Mouse (Mus musculus) brown adipose tissue, adult 24 weeks (tissue): Measurements from ENCODE around the gene Dock1. TPM values are rescaled to one million over a fixed set of nuclear protein-coding genes. Genes with fewer than 3 reads are reported as not detected.

Experiments
- H3K27ac ChIP-seq: fragments of 200-500 bp; replicated peaks from 2 replicates; pipeline ENCODE4 v1.5.1; 2012; ENCODE audit warnings: low read depth, mild to moderate bottlenecking, low read length
- H3K4me1 ChIP-seq: fragments of 200-500 bp; 2 replicates; pipeline ENCODE4 v1.6.1; 2012; ENCODE audit warnings: low read length, mixed read lengths; ENCODE audit not compliant: control insufficient read depth, insufficient read depth, insufficient read length
- H3K4me3 ChIP-seq: fragments of 200-500 bp; 2 replicates; pipeline ENCODE4 v1.5.1; 2012; ENCODE audit warnings: low read depth, mild to moderate bottlenecking, low read length, moderate library complexity; ENCODE audit not compliant: insufficient read depth
- polyA plus RNA-seq: library from polyadenylated mRNA; stranded (reverse); fragments of >200 nt; gene quantifications from 2 replicates; pipeline ENCODE4 v1.2.4, GENCODE M21; 2012; ENCODE audit not compliant: missing spikeins, insufficient read depth, insufficient read length

Dock1 gene
- polyA plus RNA-seq, 1 experiment: 18.6 TPM

DNA sequence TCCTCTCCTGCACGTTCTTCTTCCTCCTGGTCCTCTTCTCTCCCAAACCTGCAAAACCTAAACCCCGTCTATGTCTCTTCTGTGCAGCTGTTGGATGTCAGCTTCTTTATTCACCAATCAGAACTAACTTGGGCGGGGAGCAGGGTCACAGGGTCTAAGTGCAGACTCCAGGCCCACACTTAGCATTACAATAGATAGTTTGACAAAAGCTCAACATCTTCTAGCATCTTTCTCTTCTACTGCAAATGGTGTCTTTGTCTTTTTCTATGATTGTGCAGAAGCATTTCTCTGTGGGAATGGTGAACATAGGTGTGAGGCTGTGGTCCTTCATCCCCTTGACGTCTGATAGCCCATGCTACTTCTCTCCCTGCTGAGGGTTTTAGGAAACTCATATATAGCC lies 91.3 kb downstream of the Dock1 start:
- H3K27ac ChIP-seq: no peak overlapping the region
- no peaks in the 10 kb centered on the region for H3K4me1 ChIP-seq
- no peak overlapping the region for H3K4me3 ChIP-seq

DNA sequence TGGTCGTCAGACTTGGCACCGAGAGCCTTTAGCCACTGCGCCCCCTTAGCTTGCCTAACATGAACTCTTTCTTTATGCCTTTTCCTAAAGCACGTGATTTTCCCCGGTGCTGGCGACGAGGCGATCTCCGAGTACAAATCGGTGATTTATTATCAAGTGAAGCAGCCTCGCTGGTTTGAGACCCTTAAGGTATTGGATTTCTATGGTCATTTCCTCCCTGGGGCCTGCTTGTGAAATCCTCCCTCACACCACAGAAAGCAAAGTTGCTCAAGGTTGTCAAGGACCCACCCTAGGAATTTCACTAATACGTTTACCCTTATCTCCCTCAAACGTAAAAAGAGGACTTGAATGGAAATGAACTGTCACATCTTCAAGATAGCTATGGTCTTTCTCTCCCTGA lies 94.7 kb downstream of the Dock1 start:
- Histone ChIP-seq H3K4me1 (no peaks in the 10 kb centered on the region), H3K4me3 (no peak overlapping the region), H3K27ac (no peak overlapping the region)

- Histone ChIP-seq H3K4me3 (no peak overlapping the region), H3K27ac (no peak overlapping the region), H3K4me1 (no peaks in the 10 kb centered on the region)
Measured at GRCm38 (mm10) chr7:134771314-134771713, 100.9 kb downstream of the Dock1 start.

DNA sequence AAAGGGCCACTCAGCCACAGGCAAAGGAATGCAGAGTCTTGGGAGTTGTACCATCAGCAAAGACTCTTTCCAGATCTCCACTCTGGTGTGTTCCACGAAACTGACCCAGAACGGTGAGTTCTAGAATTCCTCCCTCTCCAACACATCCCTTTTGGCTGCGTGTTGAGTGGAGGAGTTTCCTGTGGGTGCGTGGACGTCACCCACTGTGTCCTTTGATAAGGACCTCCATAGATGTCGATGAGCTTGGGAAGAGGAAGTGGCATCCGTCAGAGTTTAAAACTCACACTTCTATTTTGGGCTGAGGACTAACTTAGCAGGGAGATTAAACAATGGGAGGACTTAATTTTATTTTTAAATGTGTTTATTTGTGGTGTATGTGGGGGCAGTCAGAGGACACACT lies 101.9 kb downstream of the Dock1 start:
- Histone ChIP-seq H3K4me3 (no peak overlapping the region), H3K4me1 (no peaks in the 10 kb centered on the region), H3K27ac (no peak overlapping the region)

- Histone ChIP-seq H3K4me1 (no peaks in the 10 kb centered on the region), H3K4me3 (no peak overlapping the region), H3K27ac (no peak overlapping the region)
Measured at GRCm38 (mm10) chr7:134772867-134773590, 102.6 kb downstream of the Dock1 start.

DNA sequence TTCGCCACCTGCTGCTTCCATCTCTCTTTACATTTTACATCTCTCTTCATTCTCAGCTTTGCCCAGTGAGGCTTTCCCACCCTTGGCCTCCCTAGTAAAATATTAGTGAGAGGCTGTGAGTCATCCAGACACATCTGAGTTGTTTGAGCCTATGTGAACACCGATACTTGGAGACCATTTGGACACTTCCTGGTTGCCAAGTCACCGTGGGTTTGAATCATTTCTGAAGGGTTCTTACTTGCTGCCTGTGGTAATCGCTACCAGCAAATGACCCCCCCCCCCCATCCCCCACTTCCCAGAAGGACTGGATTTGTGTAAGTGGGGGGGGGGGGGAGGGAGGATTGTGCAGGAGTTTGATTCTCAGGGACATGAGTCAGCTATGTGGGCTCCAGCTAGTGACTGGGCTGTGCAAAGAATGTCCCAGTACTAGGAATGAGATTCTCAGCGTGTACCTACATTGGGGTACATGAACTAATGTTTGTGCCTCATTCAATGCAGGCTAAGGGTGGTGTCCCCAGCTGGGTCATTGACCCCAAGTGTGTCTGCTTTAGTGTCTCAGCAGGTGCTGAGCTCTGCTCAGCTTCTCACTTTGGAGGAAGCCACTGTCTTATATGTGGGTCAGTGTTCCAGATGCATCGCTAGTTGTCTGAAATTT lies 103.4 kb downstream of the Dock1 start:
- H3K27ac ChIP-seq: no peak overlapping the region
- no peaks in the 10 kb centered on the region for H3K4me1 ChIP-seq
- H3K4me3 ChIP-seq: no peak overlapping the region

GRCm38 (mm10) chr7:134774468-134775162 lies 104.2 kb downstream of the Dock1 start:
- no peaks in the 10 kb centered on the region for H3K4me1 ChIP-seq
- H3K27ac ChIP-seq: no peak overlapping the region

GRCm38 (mm10) chr7:134775671-134776070 lies 105.2 kb downstream of the Dock1 start:
- H3K4me3 ChIP-seq: no peak overlapping the region
- no peak overlapping the region for H3K27ac ChIP-seq
- no peaks in the 10 kb centered on the region for H3K4me1 ChIP-seq

More at GRCm38 (mm10) chr7:134774468-134775162, 104.2 kb downstream of the Dock1 start:
- no peak overlapping the region for H3K4me3 ChIP-seq

GRCm38 (mm10) chr7:134776306-134776705 lies 105.9 kb downstream of the Dock1 start:
- no peak overlapping the region for H3K27ac ChIP-seq
- H3K4me1 ChIP-seq: no peaks in the 10 kb centered on the region
- no peak overlapping the region for H3K4me3 ChIP-seq

DNA sequence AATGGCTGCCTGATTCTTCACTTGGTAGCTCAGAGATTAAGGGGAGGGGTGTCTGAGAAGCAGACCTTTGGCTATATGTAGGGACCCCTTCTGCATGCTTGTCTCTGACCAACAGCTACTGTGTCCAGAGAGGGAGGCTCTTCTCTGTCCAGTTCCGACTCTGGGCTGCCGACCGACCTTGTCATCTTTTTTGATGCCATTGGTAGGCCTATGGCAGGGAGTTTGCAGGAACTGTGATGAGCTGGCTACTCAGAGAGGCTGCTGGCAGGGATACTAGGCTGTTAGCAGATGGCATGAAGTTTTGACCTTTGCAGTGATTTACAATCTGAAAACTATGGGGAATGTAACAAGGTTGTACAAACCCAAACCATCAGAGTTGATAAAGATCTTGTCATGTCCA lies 109.3 kb downstream of the Dock1 start:
- Histone ChIP-seq H3K4me3 (no peak overlapping the region), H3K4me1 (no peaks in the 10 kb centered on the region), H3K27ac (no peak overlapping the region)

DNA sequence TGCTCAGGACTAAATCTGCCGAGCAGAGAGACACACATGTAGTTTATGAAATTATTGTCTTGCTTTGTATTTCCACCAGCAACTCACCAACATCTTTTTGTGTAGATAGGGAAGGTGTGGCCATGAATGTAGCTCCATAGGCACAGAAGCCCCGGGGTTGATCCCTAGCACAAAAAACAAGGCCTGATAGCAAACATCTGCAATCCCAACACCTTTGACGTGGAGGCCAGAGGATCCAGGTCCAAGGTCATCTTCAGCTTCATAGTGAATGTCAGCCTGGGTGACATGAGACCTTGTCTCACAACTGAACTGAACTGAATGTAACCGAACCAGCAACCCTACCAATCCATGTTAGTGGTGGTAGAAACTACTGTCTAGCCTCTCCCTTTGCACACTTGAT lies 116.7 kb downstream of the Dock1 start:
- H3K27ac ChIP-seq: no peak overlapping the region
- H3K4me3 ChIP-seq: no peak overlapping the region
- H3K4me1 ChIP-seq: no peaks in the 10 kb centered on the region

GRCm38 (mm10) chr7:134794889-134795288 lies 124.4 kb downstream of the Dock1 start:
- H3K27ac ChIP-seq: no peak overlapping the region
- no peak overlapping the region for H3K4me3 ChIP-seq
- H3K4me1 ChIP-seq: no peaks in the 10 kb centered on the region

DNA sequence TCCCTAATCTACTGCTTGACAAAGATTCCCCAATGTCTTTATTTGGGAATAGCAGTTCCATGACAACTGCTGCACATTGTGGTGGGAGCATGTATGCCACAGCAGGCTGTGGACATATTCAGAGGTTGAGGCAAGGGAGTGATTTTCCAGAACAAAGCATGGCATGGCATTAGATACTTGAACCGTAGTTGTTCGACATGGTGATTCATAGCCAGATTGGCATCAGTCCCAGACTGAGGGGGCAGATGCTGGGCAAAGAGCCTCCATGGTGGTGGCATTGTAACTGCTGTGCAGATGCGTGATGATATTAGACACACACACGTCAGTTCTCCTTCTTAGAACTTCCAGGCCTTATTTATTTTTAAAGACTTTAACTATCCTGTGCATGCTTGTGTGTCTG lies 129.6 kb downstream of the Dock1 start:
- Histone ChIP-seq H3K4me1 (no peaks in the 10 kb centered on the region), H3K4me3 (no peak overlapping the region), H3K27ac (no peak overlapping the region)

DNA sequence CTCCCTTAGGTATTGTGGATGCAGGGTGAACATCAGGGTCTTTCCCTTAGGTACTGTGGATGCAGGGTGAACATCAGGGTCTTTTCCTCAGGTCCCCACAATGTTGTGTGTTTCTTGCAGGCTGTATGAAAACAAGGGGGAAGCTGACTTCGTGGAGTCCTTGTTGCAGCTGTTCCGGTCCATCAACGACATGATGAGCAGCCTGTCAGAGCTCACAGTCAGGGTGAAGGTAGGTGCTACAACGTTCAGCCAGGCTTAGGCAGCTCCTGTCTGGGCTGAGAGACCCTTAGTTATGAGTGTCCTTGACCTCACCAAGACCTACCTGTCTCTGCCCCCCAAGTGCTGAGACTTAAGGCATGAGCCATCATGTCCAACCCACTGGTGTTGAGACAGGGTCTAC lies 134.0 kb downstream of the Dock1 start:
- no peak overlapping the region for H3K27ac ChIP-seq
- no peak overlapping the region for H3K4me3 ChIP-seq
- no peaks in the 10 kb centered on the region for H3K4me1 ChIP-seq

DNA sequence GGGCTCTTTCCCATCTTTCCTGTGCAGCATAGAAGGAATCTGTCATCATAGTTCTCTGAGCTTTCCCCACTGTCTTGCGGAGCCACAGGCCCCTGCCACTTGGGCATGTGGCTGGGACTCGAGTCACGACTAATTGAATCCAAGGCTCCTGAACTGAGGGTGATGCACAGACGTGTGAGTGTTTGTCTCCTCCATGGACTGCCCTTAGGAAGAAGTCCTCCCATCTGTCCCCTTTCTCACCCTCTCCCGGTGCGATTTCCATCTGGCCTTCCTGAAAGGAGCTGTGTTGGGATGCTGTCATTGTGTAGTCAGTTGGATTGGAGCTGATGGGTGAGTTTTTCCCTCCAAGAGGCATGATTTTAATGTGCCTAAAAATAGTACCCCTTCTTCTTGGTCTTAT lies 136.3 kb downstream of the Dock1 start:
- H3K4me3 ChIP-seq: no peak overlapping the region
- no peaks in the 10 kb centered on the region for H3K4me1 ChIP-seq
- no peak overlapping the region for H3K27ac ChIP-seq

DNA sequence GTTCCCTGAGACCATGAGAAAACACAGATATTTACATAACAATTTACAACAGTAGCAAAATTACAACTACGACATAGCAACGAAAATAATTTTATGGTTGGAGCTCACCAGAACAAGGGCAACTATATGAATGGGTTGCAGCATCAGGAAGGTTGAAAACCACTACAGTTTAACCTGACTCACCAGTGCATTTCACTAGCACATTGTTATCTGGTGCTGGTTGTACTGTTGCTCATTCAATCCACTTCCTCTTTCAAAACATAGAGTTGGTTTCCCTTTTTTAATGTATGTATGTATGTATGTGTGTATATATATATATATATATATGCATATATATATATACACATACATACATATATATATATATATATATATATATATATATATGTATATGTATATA lies 138.0 kb downstream of the Dock1 start:
- Histone ChIP-seq H3K4me3 (no peak overlapping the region), H3K27ac (no peak overlapping the region), H3K4me1 (no peaks in the 10 kb centered on the region)
